Mouse (Mus musculus) neutrophil, adult 83 days (primary cell): ENCODE measurements around the gene Mtch1. TPM values are rescaled to one million over a fixed set of nuclear protein-coding genes. Genes with fewer than 3 reads are reported as not detected.

Source experiments
- total RNA-seq, 2 experiments: library from RNA; stranded (reverse); gene quantifications; one replicate each; pipeline ENCODE4 v1.2.4; 2023

Gene Mtch1
- total RNA-seq: 10 to 100 TPM; 95.4 to 96.1 TPM

DNA sequence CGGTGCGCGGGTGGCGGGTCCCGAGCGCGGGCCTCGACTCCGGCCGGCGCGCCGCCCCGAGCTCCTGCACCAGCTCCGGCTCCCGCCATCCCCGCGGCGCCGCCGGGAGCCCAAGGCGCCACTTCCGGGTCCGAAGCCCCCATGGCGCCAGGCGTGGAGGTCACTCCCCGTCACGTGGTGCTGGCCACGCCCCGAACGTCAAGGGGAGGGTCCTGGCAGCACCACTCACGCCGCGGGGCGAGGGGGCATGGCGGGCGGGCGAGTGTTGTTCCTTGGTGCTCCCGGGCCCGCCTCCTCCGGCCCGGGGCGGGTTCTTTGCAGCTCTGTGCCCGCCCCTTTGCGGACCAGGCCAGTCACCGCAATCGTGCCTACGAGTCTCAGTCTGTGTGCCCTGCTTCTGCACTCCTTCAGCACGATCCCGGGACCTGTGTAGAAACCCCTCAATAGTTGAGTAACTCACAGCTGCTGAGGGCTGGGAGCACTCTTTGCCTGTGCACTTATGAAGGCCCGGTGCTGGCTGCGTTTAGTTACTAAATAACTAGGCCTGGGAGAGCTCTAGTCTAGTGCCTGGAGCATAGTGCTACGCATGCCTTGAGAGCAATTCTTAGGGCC lies at the start of gene Mtch1:
TSS of gene Mtch1 (minus strand) at position 290 of the 612 bp plus-strand sequence.

DNA sequence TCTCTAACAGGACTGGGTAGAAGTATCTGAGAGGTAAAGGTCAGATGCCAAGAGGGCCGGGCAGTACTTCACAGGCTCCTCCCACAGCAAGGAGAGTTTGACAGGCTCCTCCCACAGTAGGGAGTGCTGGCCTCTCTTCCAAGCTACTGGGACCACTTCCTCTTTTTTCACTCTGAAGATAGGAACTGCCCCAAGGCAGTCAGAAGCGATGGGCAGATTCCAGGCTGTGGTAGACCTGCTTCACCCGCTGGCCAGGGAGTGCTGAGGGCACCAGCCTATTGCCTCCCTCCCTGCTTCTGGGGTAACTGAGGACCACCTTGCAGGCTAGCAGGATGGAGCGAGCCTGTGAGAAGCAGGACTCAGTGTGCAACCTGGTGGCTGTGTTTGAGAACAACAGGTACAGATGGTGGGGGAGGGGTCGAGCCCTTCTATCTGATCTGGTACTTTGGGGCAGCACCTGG lies 13.1 kb upstream of the Mtch1 start, which contains the start of gene Fgd2:
TSS of gene Fgd2 (plus strand) at position 154 of the 461 bp plus-strand sequence.

DNA sequence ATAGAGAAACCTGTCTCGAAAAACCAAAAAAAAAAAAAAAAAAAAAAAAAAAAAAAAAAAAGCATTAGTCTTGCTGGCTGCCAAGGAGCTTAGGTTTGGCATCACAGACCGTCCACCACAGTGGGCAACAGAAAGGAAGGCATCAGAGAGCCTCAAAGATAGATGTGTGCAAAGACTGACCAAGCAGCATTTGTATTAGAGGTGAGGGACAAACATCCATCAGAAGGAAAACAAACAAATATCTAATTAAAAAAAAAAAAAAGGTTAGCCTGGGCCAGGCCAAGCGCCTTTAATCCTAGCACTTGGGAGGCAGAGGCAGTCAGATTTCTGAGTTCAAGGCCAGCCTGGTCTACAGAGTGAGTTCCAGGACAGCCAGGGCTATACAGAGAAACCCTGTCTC lies 30.4 kb downstream of the Mtch1 start, which contains the start of gene Pi16:
TSS of gene Pi16 (plus strand) at position 301 of the 400 bp plus-strand sequence.

Other genes starting within 250 kb of the Mtch1 start
- 100 to 1,000 TPM; 223 to 233 TPM for gene Rab44, start 233.8 kb downstream of the Mtch1 start, total RNA-seq
- under 1 TPM in 1 of 2 experiments, not detected in 1; 0.13 TPM for gene Cpne5, start 109.8 kb downstream of the Mtch1 start, total RNA-seq
- 10 to 100 TPM; 18.7 to 23.7 TPM for gene Ppil1, start 83.7 kb downstream of the Mtch1 start, total RNA-seq
- gene BC004004, start 79.1 kb downstream of the Mtch1 start, total RNA-seq: 10 to 100 TPM; 65.6 to 75.6 TPM
- gene Pi16, start 30.3 kb downstream of the Mtch1 start, total RNA-seq: 100 to 1,000 TPM; 206 to 208 TPM
- 10 to 100 TPM; 36.6 to 46.9 TPM for gene Fgd2, start 13.0 kb upstream of the Mtch1 start, total RNA-seq
- 100 to 1,000 TPM; 319 to 390 TPM for gene Pim1, start 142.8 kb upstream of the Mtch1 start, total RNA-seq
- gene Gm17657, start 201.7 kb upstream of the Mtch1 start, total RNA-seq: not detected
- 10 to 100 TPM; 12.4 to 13.0 TPM for gene Tbc1d22b, start 201.9 kb upstream of the Mtch1 start, total RNA-seq
- gene Tmem217, start 204.5 kb upstream of the Mtch1 start, total RNA-seq: not detected